Mouse (Mus musculus) layer of hippocampus, postnatal 25 days (tissue): ENCODE results near the gene 4933402D24Rik. TPM values are rescaled to one million over a fixed set of nuclear protein-coding genes. Genes with fewer than 3 reads are reported as not detected.

Source experiments
- total RNA-seq, 2 experiments: library from RNA; stranded (reverse); gene quantifications; 2 replicates each; pipeline ENCODE4 v1.2.3; 2021

Gene 4933402D24Rik
- total RNA-seq, 2 experiments from 2014 or later = not detected

Other genes with a start within 250 kb of the 4933402D24Rik start
- not detected for gene Gm39653, start 153.3 kb downstream of the 4933402D24Rik start, total RNA-seq
- not detected for gene Dytn, start 82.3 kb downstream of the 4933402D24Rik start, total RNA-seq
- gene Mdh1b, start 38.9 kb downstream of the 4933402D24Rik start, total RNA-seq = under 1 TPM; 0.66 to 0.70 TPM
- 10 to 100 TPM; 22.3 to 22.7 TPM for gene Fastkd2, start 38.7 kb downstream of the 4933402D24Rik start, total RNA-seq